Mouse (Mus musculus): ENCODE data around the gene Wnt5b. TPM values are rescaled to one million over a fixed set of nuclear protein-coding genes. Genes with fewer than 3 reads are reported as not detected.

Gene Wnt5b
- total RNA-seq, 1 experiment, result 3.5 TPM

GRCm38 (mm10) chr6:119565451-119566379, 21.6 kb upstream of the Wnt5b start:
- H3K4me3 ChIP-seq (ENCODE audit: insufficient read depth in 1 of 2, low read depth in 1 of 2, low read length in 2 of 2, poor library complexity in 1 of 2, severe bottlenecking in 1 of 2), result no peak overlapping the region
- H3K27ac ChIP-seq (ENCODE audit: insufficient read depth, low read depth, low read length, poor library complexity, severe bottlenecking), result no peak overlapping the region
- H3K4me1 ChIP-seq (ENCODE audit: control insufficient read depth in 2 of 2, insufficient read depth in 2 of 2, low read length in 2 of 2, poor library complexity in 1 of 2), result no peaks in the 10 kb centered on the region
- H3K9me3 ChIP-seq (ENCODE audit: control insufficient read depth, insufficient read depth, low read depth, low read length), result no peaks in the 10 kb centered on the region
- TF ChIP-seq CHD2 (IDR thresholded peaks at IDR 0.05; ENCODE audit: low read depth, low read length), result no peak
- no peak for TF ChIP-seq ZC3H11A (IDR thresholded peaks at IDR 0.05; ENCODE audit: borderline replicate concordance, low read depth, low read length)
- TF ChIP-seq MAFK (IDR thresholded peaks at IDR 0.05; ENCODE audit: insufficient read depth, low read depth, low read length), result no peak
- no peak for TF ChIP-seq HCFC1 (IDR thresholded peaks at IDR 0.05; ENCODE audit: borderline replicate concordance, insufficient read depth, low read length)
- TF ChIP-seq ZNF384 (IDR thresholded peaks at IDR 0.05; ENCODE audit: low read depth, low read length), result no peak
- H3K9ac ChIP-seq (ENCODE audit: insufficient read depth, low read depth, low read length, poor library complexity, severe bottlenecking), result no peak overlapping the region
- DNase-seq (ENCODE audit: low read depth, low spot score), result no peak
- H3K36me3 ChIP-seq (ENCODE audit: control insufficient read depth, insufficient read depth, low read length, poor library complexity, severe bottlenecking), result no peaks in the 10 kb centered on the region
- in situ Hi-C loops (cut with MboI; ENCODE audit: low sequenced_read_pairs in 2 of 2, unreplicated experiment in 2 of 2), result no loop called here

GRCm38 (mm10) chr6:119562558-119562957, 18.4 kb upstream of the Wnt5b start:
- TF ChIP-seq CHD2 (IDR thresholded peaks at IDR 0.05; ENCODE audit: low read depth, low read length) (no peak), ZNF384 (IDR thresholded peaks at IDR 0.05; ENCODE audit: low read depth, low read length) (no peak)
- no peak overlapping the region for H3K9ac ChIP-seq (ENCODE audit: insufficient read depth, low read depth, low read length, poor library complexity, severe bottlenecking)
- no peak overlapping the region for H3K4me3 ChIP-seq (ENCODE audit: insufficient read depth in 1 of 2, low read depth in 1 of 2, low read length in 2 of 2, poor library complexity in 1 of 2, severe bottlenecking in 1 of 2)
- H3K36me3 ChIP-seq (ENCODE audit: control insufficient read depth, insufficient read depth, low read length, poor library complexity, severe bottlenecking), result no peaks in the 10 kb centered on the region
- no peak for DNase-seq (ENCODE audit: low read depth, low spot score)
- H3K9me3 ChIP-seq (ENCODE audit: control insufficient read depth, insufficient read depth, low read depth, low read length), result no peaks in the 10 kb centered on the region
- H3K4me1 ChIP-seq (ENCODE audit: control insufficient read depth in 2 of 2, insufficient read depth in 2 of 2, low read length in 2 of 2, poor library complexity in 1 of 2), result no peaks in the 10 kb centered on the region
- H3K27ac ChIP-seq (ENCODE audit: insufficient read depth, low read depth, low read length, poor library complexity, severe bottlenecking), result no peak overlapping the region
- in situ Hi-C loops (cut with MboI; ENCODE audit: low sequenced_read_pairs in 2 of 2, unreplicated experiment in 2 of 2), result no loop called here

GRCm38 (mm10) chr6:119558855-119559254, 14.7 kb upstream of the Wnt5b start:
- Histone ChIP-seq H3K4me3 (ENCODE audit: insufficient read depth in 1 of 2, low read depth in 1 of 2, low read length in 2 of 2, poor library complexity in 1 of 2, severe bottlenecking in 1 of 2) (no peak overlapping the region), H3K9ac (ENCODE audit: insufficient read depth, low read depth, low read length, poor library complexity, severe bottlenecking) (no peak overlapping the region), H3K4me1 (ENCODE audit: control insufficient read depth in 2 of 2, insufficient read depth in 2 of 2, low read length in 2 of 2, poor library complexity in 1 of 2) (no peaks in the 10 kb centered on the region), H3K9me3 (ENCODE audit: control insufficient read depth, insufficient read depth, low read depth, low read length) (no peaks in the 10 kb centered on the region), H3K27ac (ENCODE audit: insufficient read depth, low read depth, low read length, poor library complexity, severe bottlenecking) (no peak overlapping the region), H3K36me3 (ENCODE audit: control insufficient read depth, insufficient read depth, low read length, poor library complexity, severe bottlenecking) (no peaks in the 10 kb centered on the region)
- in situ Hi-C loops (cut with MboI; ENCODE audit: low sequenced_read_pairs in 2 of 2, unreplicated experiment in 2 of 2), result no loop called here
- no peak for DNase-seq (ENCODE audit: low read depth, low spot score)
- TF ChIP-seq MAFK (IDR thresholded peaks at IDR 0.05; ENCODE audit: insufficient read depth, low read depth, low read length) (no peak), ZC3H11A (IDR thresholded peaks at IDR 0.05; ENCODE audit: borderline replicate concordance, low read depth, low read length) (no peak), HCFC1 (IDR thresholded peaks at IDR 0.05; ENCODE audit: borderline replicate concordance, insufficient read depth, low read length) (no peak), CHD2 (IDR thresholded peaks at IDR 0.05; ENCODE audit: low read depth, low read length) (no peak), ZNF384 (IDR thresholded peaks at IDR 0.05; ENCODE audit: low read depth, low read length) (no peak)

- H3K4me3 ChIP-seq (ENCODE audit: insufficient read depth in 1 of 2, low read depth in 1 of 2, low read length in 2 of 2, poor library complexity in 1 of 2, severe bottlenecking in 1 of 2), result no peak overlapping the region
Measured at GRCm38 (mm10) chr6:119554439-119554838, 10.3 kb upstream of the Wnt5b start.

More at GRCm38 (mm10) chr6:119554439-119554838, 10.3 kb upstream of the Wnt5b start:
- Histone ChIP-seq H3K4me1 (ENCODE audit: control insufficient read depth in 2 of 2, insufficient read depth in 2 of 2, low read length in 2 of 2, poor library complexity in 1 of 2) (no peaks in the 10 kb centered on the region), H3K36me3 (ENCODE audit: control insufficient read depth, insufficient read depth, low read length, poor library complexity, severe bottlenecking) (no peaks in the 10 kb centered on the region), H3K9ac (ENCODE audit: insufficient read depth, low read depth, low read length, poor library complexity, severe bottlenecking) (no peak overlapping the region), H3K9me3 (ENCODE audit: control insufficient read depth, insufficient read depth, low read depth, low read length) (no peaks in the 10 kb centered on the region), H3K27ac (ENCODE audit: insufficient read depth, low read depth, low read length, poor library complexity, severe bottlenecking) (no peak overlapping the region)
- peak; percentile 41 for DNase-seq (ENCODE audit: low read depth, low spot score)
- in situ Hi-C loops (cut with MboI; ENCODE audit: low sequenced_read_pairs in 2 of 2, unreplicated experiment in 2 of 2), result no loop called here
- TF ChIP-seq ZC3H11A (IDR thresholded peaks at IDR 0.05; ENCODE audit: borderline replicate concordance, low read depth, low read length), result no peak
- TF ChIP-seq ZNF384 (IDR thresholded peaks at IDR 0.05; ENCODE audit: low read depth, low read length), result no peak
- TF ChIP-seq CHD2 (IDR thresholded peaks at IDR 0.05; ENCODE audit: low read depth, low read length), result no peak
- no peak for TF ChIP-seq MAFK (IDR thresholded peaks at IDR 0.05; ENCODE audit: insufficient read depth, low read depth, low read length)
- no peak for TF ChIP-seq HCFC1 (IDR thresholded peaks at IDR 0.05; ENCODE audit: borderline replicate concordance, insufficient read depth, low read length)
